Mouse (Mus musculus) liver, embryonic 15.5 days (tissue): ENCODE measurements around the gene Cdhr2. TPM values are rescaled to one million over a fixed set of nuclear protein-coding genes. Genes with fewer than 3 reads are reported as not detected.

Source experiments
- ATAC-seq: fragments of 200-750 bp; cut with Nextera tagmentation; 2 replicates; pipeline ENCODE4 v1.8.0; 2017; ENCODE audit warnings: moderate number of reproducible peaks, mild to moderate bottlenecking, moderate library complexity; ENCODE audit not compliant: insufficient read depth
- H3K27ac ChIP-seq: fragments of 300-500 bp; sonication (generic); replicated peaks from 2 replicates; pipeline ENCODE4 v1.5.1; 2015; ENCODE audit warnings: mild to moderate bottlenecking, inconsistent platforms
- H3K27me3 ChIP-seq: fragments of 300-500 bp; sonication (generic); 2 replicates; pipeline ENCODE4 v1.6.1; 2015; ENCODE audit warnings: mild to moderate bottlenecking, inconsistent platforms
- H3K36me3 ChIP-seq: fragments of 300-500 bp; sonication (generic); replicated peaks from 2 replicates; pipeline ENCODE4 v1.6.1; 2015; ENCODE audit warnings: moderate library complexity, mild to moderate bottlenecking, inconsistent platforms
- H3K4me1 ChIP-seq: fragments of 300-500 bp; sonication (generic); replicated peaks from 2 replicates; pipeline ENCODE4 v1.6.1; 2015; ENCODE audit warnings: inconsistent platforms
- H3K4me2 ChIP-seq: fragments of 300-500 bp; sonication (generic); 2 replicates; pipeline ENCODE4 v1.6.1; 2015; ENCODE audit warnings: moderate library complexity, mild to moderate bottlenecking, inconsistent platforms
- H3K4me3 ChIP-seq: fragments of 300-500 bp; sonication (generic); replicated peaks from 2 replicates; pipeline ENCODE4 v1.5.1; 2015; ENCODE audit warnings: mild to moderate bottlenecking, inconsistent platforms
- H3K9ac ChIP-seq: fragments of 300-500 bp; sonication (generic); 2 replicates; pipeline ENCODE4 v1.6.1; 2015; ENCODE audit warnings: moderate library complexity, mild to moderate bottlenecking, inconsistent platforms
- H3K9me3 ChIP-seq: fragments of 300-500 bp; sonication (generic); replicated peaks from 2 replicates; pipeline ENCODE4 v1.6.1; 2016; ENCODE audit warnings: inconsistent platforms
- WGBS: fragments of 180-500 bp; shearing (Covaris S2); methylation state at CpG from one replicate; pipeline ENCODE4 v1.1.7; 2015; ENCODE audit warnings: mixed read lengths; ENCODE audit not compliant: insufficient replicate concordance; 5-methylcytosine and 5-hydroxymethylcytosine counted together
- polyA plus RNA-seq: library from polyadenylated mRNA; unstranded; fragments of >200 nt; fragmentation: Nextera tagmentation; extraction: Ambion mirVana; gene quantifications from 2 replicates; pipeline ENCODE4 v1.2.1, GENCODE M21; 2015

The Cdhr2 gene
- 16.6 and 19.9 TPM in 2 replicates for polyA plus RNA-seq

GRCm38 (mm10) chr13:54701243-54701642 lies at the start of gene Cdhr2:
TSS of gene Cdhr2 (plus strand) at chr13:54701461.
- Histone ChIP-seq H3K27ac (peak within 1 kb of the TSS; percentile 64; the same call in 1 of the 2 replicates), H3K36me3 (no peaks in the 10 kb centered on the region), H3K4me3 (peak within 1 kb of the TSS; percentile 40), H3K9ac (no peak within 1 kb of the TSS), H3K27me3 (no peaks in the 10 kb centered on the region), H3K4me1 (0 out of 2 replicates have a peak, but pooled peaks cover 9% of the 10 kb centered on the region), H3K4me2 (peak within 1 kb of the TSS; percentile 55), H3K9me3 (no peaks in the 10 kb centered on the region)
- 63% methylated on average over 5 of the region's 5 CpGs for WGBS
- peak; percentile 64 for ATAC-seq

- no peak for ATAC-seq
- H3K4me1 ChIP-seq: no peaks in the 10 kb centered on the region
- H3K9me3 ChIP-seq: no peaks in the 10 kb centered on the region
- H3K27ac ChIP-seq: no peak overlapping the region
- H3K36me3 ChIP-seq: peaks cover 72% of the 10 kb centered on the region
- H3K9ac ChIP-seq: no peak overlapping the region
- 77% methylated on average over 5 of the region's 5 CpGs for WGBS
- H3K27me3 ChIP-seq: no peaks in the 10 kb centered on the region
- H3K4me3 ChIP-seq: no peak overlapping the region
- no peak overlapping the region for H3K4me2 ChIP-seq
Observed at GRCm38 (mm10) chr13:54660877-54661276, 40.4 kb upstream of the Cdhr2 start.

- H3K9me3 ChIP-seq: no peaks in the 10 kb centered on the region
- H3K4me1 ChIP-seq: no peaks in the 10 kb centered on the region
- no peak overlapping the region for H3K27ac ChIP-seq
- no peaks in the 10 kb centered on the region for H3K27me3 ChIP-seq
- no peak for ATAC-seq
- 87% methylated on average over 12 of the region's 12 CpGs for WGBS
- no peak overlapping the region for H3K9ac ChIP-seq
- H3K36me3 ChIP-seq: peaks cover 67% of the 10 kb centered on the region
- no peak overlapping the region for H3K4me2 ChIP-seq
- H3K4me3 ChIP-seq: no peak overlapping the region
Observed at GRCm38 (mm10) chr13:54661358-54661757, 39.9 kb upstream of the Cdhr2 start.

- H3K9me3 ChIP-seq: no peaks in the 10 kb centered on the region
- peaks cover 42% of the 10 kb centered on the region for H3K36me3 ChIP-seq
- H3K27me3 ChIP-seq: no peaks in the 10 kb centered on the region
- no peak overlapping the region for H3K4me2 ChIP-seq
- no peaks in the 10 kb centered on the region for H3K4me1 ChIP-seq
- no peak overlapping the region for H3K9ac ChIP-seq
- no peak overlapping the region for H3K4me3 ChIP-seq
- no peak for ATAC-seq
- WGBS: 81% methylated on average over 4 of the region's 4 CpGs
- H3K27ac ChIP-seq: no peak overlapping the region
Observed at GRCm38 (mm10) chr13:54663999-54664398, 37.3 kb upstream of the Cdhr2 start.

GRCm38 (mm10) chr13:54664509-54664908 lies 36.8 kb upstream of the Cdhr2 start:
- H3K27me3 ChIP-seq: no peaks in the 10 kb centered on the region
- no peaks in the 10 kb centered on the region for H3K4me1 ChIP-seq
- ATAC-seq: no peak
- no peak overlapping the region for H3K4me2 ChIP-seq
- H3K9ac ChIP-seq: no peak overlapping the region
- H3K27ac ChIP-seq: no peak overlapping the region
- WGBS: 82% methylated on average over 1 of the region's 1 CpGs
- H3K36me3 ChIP-seq: peaks cover 38% of the 10 kb centered on the region
- no peaks in the 10 kb centered on the region for H3K9me3 ChIP-seq
- H3K4me3 ChIP-seq: no peak overlapping the region

GRCm38 (mm10) chr13:54665062-54665461 lies 36.2 kb upstream of the Cdhr2 start:
- Histone ChIP-seq H3K36me3 (peaks cover 33% of the 10 kb centered on the region), H3K4me3 (no peak overlapping the region), H3K9ac (no peak overlapping the region), H3K27ac (no peak overlapping the region), H3K4me1 (no peaks in the 10 kb centered on the region), H3K4me2 (no peak overlapping the region), H3K27me3 (no peaks in the 10 kb centered on the region), H3K9me3 (no peaks in the 10 kb centered on the region)
- ATAC-seq: no peak
- 75% methylated on average over 7 of the region's 7 CpGs for WGBS

GRCm38 (mm10) chr13:54670491-54670890 lies 30.8 kb upstream of the Cdhr2 start:
- H3K9me3 ChIP-seq: no peaks in the 10 kb centered on the region
- H3K9ac ChIP-seq: no peak overlapping the region
- no peaks in the 10 kb centered on the region for H3K36me3 ChIP-seq
- no peak overlapping the region for H3K4me2 ChIP-seq
- H3K4me3 ChIP-seq: no peak overlapping the region
- H3K4me1 ChIP-seq: no peaks in the 10 kb centered on the region
- WGBS: 65% methylated on average over 2 of the region's 2 CpGs
- H3K27ac ChIP-seq: no peak overlapping the region
- no peaks in the 10 kb centered on the region for H3K27me3 ChIP-seq
- no peak for ATAC-seq

GRCm38 (mm10) chr13:54675895-54676590 lies 25.2 kb upstream of the Cdhr2 start:
- WGBS: 61% methylated on average over 11 of the region's 11 CpGs
- Histone ChIP-seq H3K27ac (0 out of 2 replicates have a peak overlapping the region, but pooled peaks have one; percentile 1), H3K27me3 (no peaks in the 10 kb centered on the region), H3K9me3 (no peaks in the 10 kb centered on the region), H3K4me1 (peaks cover 32% of the 10 kb centered on the region), H3K4me2 (no peak overlapping the region), H3K9ac (no peak overlapping the region), H3K4me3 (no peak overlapping the region), H3K36me3 (peaks cover 23% of the 10 kb centered on the region)
- ATAC-seq: no peak

- no peaks in the 10 kb centered on the region for H3K27me3 ChIP-seq
- H3K4me1 ChIP-seq: peaks cover 47% of the 10 kb centered on the region
- 0 out of 2 replicates have a peak overlapping the region, but pooled peaks have one; percentile 3 for H3K27ac ChIP-seq
- H3K9me3 ChIP-seq: no peaks in the 10 kb centered on the region
- H3K36me3 ChIP-seq: peaks cover 45% of the 10 kb centered on the region
- no peak overlapping the region for H3K4me2 ChIP-seq
- no peak overlapping the region for H3K4me3 ChIP-seq
- ATAC-seq: no peak
- WGBS: 77% methylated on average over 4 of the region's 4 CpGs
- H3K9ac ChIP-seq: no peak overlapping the region
Observed at GRCm38 (mm10) chr13:54678263-54678662, 23.0 kb upstream of the Cdhr2 start.

GRCm38 (mm10) chr13:54680184-54680853 lies 20.9 kb upstream of the Cdhr2 start:
- Histone ChIP-seq H3K4me2 (peak overlapping the region; percentile 79), H3K9ac (peak overlapping the region; percentile 61), H3K9me3 (no peaks in the 10 kb centered on the region), H3K27ac (peak overlapping the region; percentile 96), H3K36me3 (peaks cover 56% of the 10 kb centered on the region), H3K4me1 (peaks cover 64% of the 10 kb centered on the region), H3K27me3 (no peaks in the 10 kb centered on the region), H3K4me3 (peak overlapping the region; percentile 53)
- WGBS: 46% methylated on average over 17 of the region's 17 CpGs
- ATAC-seq: peak; percentile 95

GRCm38 (mm10) chr13:54681291-54681690 lies 20.0 kb upstream of the Cdhr2 start:
- H3K4me3 ChIP-seq: peak overlapping the region; percentile 53; the same call in 1 of the 2 replicates
- no peak for ATAC-seq
- WGBS: 36% methylated on average over 8 of the region's 8 CpGs
- H3K27me3 ChIP-seq: no peaks in the 10 kb centered on the region
- peaks cover 66% of the 10 kb centered on the region for H3K4me1 ChIP-seq
- peak overlapping the region; percentile 61 for H3K9ac ChIP-seq
- peaks cover 56% of the 10 kb centered on the region for H3K36me3 ChIP-seq
- H3K4me2 ChIP-seq: peak overlapping the region; percentile 79
- H3K27ac ChIP-seq: peak overlapping the region; percentile 96
- no peaks in the 10 kb centered on the region for H3K9me3 ChIP-seq
